Mouse (Mus musculus) embryonic facial prominence, embryonic 11.5 days (tissue): ENCODE results near the gene Gm4301. TPM values are rescaled to one million over a fixed set of nuclear protein-coding genes. Genes with fewer than 3 reads are reported as not detected.
"Not testable (repeated sequence)": the region's sequence is repeated elsewhere in the genome, so short reads cannot be mapped to it uniquely, and the experiment has no call there.

Experiments used
- ATAC-seq: fragments of 200-750 bp; cut with Nextera tagmentation; replicated peaks from 2 replicates; pipeline ENCODE4 v1.8.0; 2017; ENCODE audit warnings: low read depth; ENCODE audit not compliant: insufficient number of reproducible peaks, low FRiP score, low TSS enrichment
- DNase-seq: peaks from one replicate; pipeline ENCODE4 v3.0.0-alpha.2; 2015; ENCODE audit warnings: low spot score
- H3K27ac ChIP-seq: fragments of 300-500 bp; sonication (generic); replicated peaks from 2 replicates; pipeline ENCODE4 v1.5.1; 2014; ENCODE audit warnings: mild to moderate bottlenecking, low read depth, low read length, control low read depth
- H3K27me3 ChIP-seq: fragments of 300-500 bp; sonication (generic); 2 replicates; pipeline ENCODE4 v1.6.1; 2014; ENCODE audit warnings: mild to moderate bottlenecking, low read length, moderate library complexity, mixed read lengths; ENCODE audit not compliant: control insufficient read depth, insufficient read depth
- H3K36me3 ChIP-seq: fragments of 300-500 bp; sonication (generic); replicated peaks from 2 replicates; pipeline ENCODE4 v1.6.1; 2014; ENCODE audit warnings: low read depth, mild to moderate bottlenecking, low read length, moderate library complexity, mixed read lengths; ENCODE audit not compliant: control insufficient read depth, insufficient read depth
- H3K4me1 ChIP-seq: fragments of 300-500 bp; sonication (generic); 2 replicates; pipeline ENCODE4 v1.6.1; 2014; ENCODE audit warnings: low read length, mixed read lengths; ENCODE audit not compliant: control insufficient read depth, insufficient read depth
- H3K4me2 ChIP-seq: fragments of 300-500 bp; sonication (generic); 2 replicates; pipeline ENCODE4 v1.6.1; 2014; ENCODE audit warnings: low read depth, mild to moderate bottlenecking, control low read depth, low read length, moderate library complexity
- H3K4me3 ChIP-seq: fragments of 300-500 bp; sonication (generic); 2 replicates; pipeline ENCODE4 v1.5.1; 2014; ENCODE audit warnings: low read depth, low read length, control low read depth
- H3K9ac ChIP-seq: fragments of 300-500 bp; sonication (generic); replicated peaks from 2 replicates; pipeline ENCODE4 v1.6.1; 2014; ENCODE audit warnings: mild to moderate bottlenecking, control low read depth, low read length
- H3K9me3 ChIP-seq: fragments of 300-500 bp; sonication (generic); replicated peaks from 2 replicates; pipeline ENCODE4 v1.6.1; 2016; ENCODE audit warnings: mild to moderate bottlenecking, low read length, inconsistent platforms, mixed read lengths; ENCODE audit not compliant: control insufficient read depth
- WGBS: fragments of 180-500 bp; shearing (Covaris S2); extraction: QIAGEN DNeasy Blood & Tissue Kit; methylation state at CpG from one replicate; pipeline ENCODE4 v1.1.7; 2014; 5-methylcytosine and 5-hydroxymethylcytosine counted together
- polyA plus RNA-seq: library from polyadenylated mRNA; unstranded; fragments of >200 nt; fragmentation: Nextera tagmentation; extraction: Ambion mirVana; gene quantifications from 2 replicates; pipeline ENCODE4 v1.2.1, GENCODE M21; 2014

Gene Gm4301
- not detected in 2 replicates for polyA plus RNA-seq

GRCm38 (mm10) chr10:100335376-100335775, at the start of gene Gm4301:
Gene Gm4301 (plus strand): TSS chr10:100335676.
- no CpG with 5 or more reads among the region's 2 CpGs for WGBS
- H3K4me3 ChIP-seq, H3K27ac ChIP-seq, H3K36me3 ChIP-seq, ATAC-seq, H3K4me2 ChIP-seq, DNase-seq, H3K27me3 ChIP-seq, H3K9ac ChIP-seq, H3K9me3 ChIP-seq, H3K4me1 ChIP-seq: not testable (repeated sequence)

DNA sequence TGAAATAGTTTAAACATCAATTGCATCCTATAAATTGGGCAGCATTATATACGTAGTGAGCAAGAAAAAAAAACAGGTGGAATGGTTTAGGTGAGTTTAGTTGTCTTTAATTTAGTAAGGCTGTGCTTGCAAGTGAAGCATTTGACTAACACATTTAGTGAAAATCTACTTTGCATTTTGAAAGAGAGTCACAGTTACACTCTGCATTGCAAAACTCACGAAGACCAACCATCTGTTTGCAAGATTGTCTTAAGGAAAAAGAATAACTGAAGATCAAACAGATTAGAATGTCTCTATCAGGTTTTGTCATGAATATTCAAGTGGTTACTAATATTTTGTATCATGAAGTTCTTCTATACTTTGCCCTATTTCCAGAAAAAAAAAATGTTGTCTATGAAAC, 39.4 kb upstream of the Gm4301 start:
- Histone ChIP-seq H3K9me3 (no peaks in the 10 kb centered on the region), H3K4me3 (no peak overlapping the region), H3K27ac (no peak overlapping the region), H3K27me3 (no peaks in the 10 kb centered on the region), H3K9ac (no peak overlapping the region), H3K4me1 (no peaks in the 10 kb centered on the region), H3K36me3 (no peaks in the 10 kb centered on the region), H3K4me2 (no peak overlapping the region)
- WGBS = 87% methylated on average over 2 of the region's 2 CpGs
- ATAC-seq = no peak
- DNase-seq = no peak

GRCm38 (mm10) chr10:100300106-100300505, 35.4 kb upstream of the Gm4301 start:
- H3K4me3 ChIP-seq, H3K9me3 ChIP-seq, H3K36me3 ChIP-seq, H3K9ac ChIP-seq, DNase-seq, H3K4me2 ChIP-seq, H3K27ac ChIP-seq, ATAC-seq, H3K4me1 ChIP-seq, H3K27me3 ChIP-seq: not testable (repeated sequence)

DNA sequence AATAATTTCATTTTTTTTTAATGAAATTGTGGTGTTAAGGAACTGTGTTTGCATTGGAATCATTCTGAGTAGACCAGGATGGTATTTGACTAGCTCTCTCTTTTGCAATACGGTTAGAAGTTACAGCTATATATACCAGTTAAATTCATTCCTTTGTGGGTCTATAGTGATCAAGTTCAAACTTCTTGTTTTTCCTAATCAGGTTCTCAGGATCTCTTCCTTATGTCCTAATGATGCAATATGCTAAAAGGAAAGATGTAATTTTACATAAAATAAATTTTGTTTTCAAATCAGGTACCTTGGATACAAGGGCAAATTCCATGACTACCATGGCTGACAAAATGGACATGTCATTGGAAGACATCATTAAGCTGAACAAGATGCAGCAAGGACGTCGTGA, 5.1 kb downstream of the Gm4301 start, which contains the start of gene Gm4302:
Gm4302 (plus strand) TSS at position 301 of the 400 bp plus-strand sequence.
- not testable (repeated sequence) for H3K4me3 ChIP-seq, H3K27ac ChIP-seq, H3K36me3 ChIP-seq, H3K27me3 ChIP-seq, H3K9ac ChIP-seq, H3K9me3 ChIP-seq, H3K4me2 ChIP-seq, H3K4me1 ChIP-seq, ATAC-seq, DNase-seq
- WGBS = no CpG with 5 or more reads among the region's 3 CpGs

DNA sequence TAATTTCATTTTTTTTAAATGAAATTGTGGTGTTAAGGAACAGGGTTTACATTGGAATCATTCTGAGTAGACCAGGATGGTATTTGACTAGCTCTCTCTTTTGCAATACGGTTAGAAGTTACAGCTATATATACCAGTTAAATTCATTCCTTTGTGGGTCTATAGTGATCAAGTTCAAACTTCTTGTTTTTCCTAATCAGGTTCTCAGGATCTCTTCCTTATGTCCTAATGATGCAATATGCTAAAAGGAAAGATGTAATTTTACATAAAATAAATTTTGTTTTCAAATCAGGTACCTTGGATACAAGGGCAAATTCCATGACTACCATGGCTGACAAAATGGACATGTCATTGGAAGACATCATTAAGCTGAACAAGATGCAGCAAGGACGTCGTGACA, 10.2 kb downstream of the Gm4301 start, which contains the start of gene Gm4303:
Gm4303 (plus strand) TSS at position 301 of the 400 bp plus-strand sequence.
- H3K9ac ChIP-seq, H3K9me3 ChIP-seq, H3K4me1 ChIP-seq, DNase-seq, H3K27me3 ChIP-seq, H3K27ac ChIP-seq, ATAC-seq, H3K4me3 ChIP-seq, H3K36me3 ChIP-seq, H3K4me2 ChIP-seq: not testable (repeated sequence)
- no CpG with 5 or more reads among the region's 3 CpGs for WGBS

DNA sequence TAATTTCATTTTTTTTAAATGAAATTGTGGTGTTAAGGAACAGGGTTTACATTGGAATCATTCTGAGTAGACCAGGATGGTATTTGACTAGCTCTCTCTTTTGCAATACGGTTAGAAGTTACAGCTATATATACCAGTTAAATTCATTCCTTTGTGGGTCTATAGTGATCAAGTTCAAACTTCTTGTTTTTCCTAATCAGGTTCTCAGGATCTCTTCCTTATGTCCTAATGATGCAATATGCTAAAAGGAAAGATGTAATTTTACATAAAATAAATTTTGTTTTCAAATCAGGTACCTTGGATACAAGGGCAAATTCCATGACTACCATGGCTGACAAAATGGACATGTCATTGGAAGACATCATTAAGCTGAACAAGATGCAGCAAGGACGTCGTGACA, 15.3 kb downstream of the Gm4301 start, which contains the start of gene Gm4305:
Gm4305 (plus strand) TSS at position 301 of the 400 bp plus-strand sequence.
- ATAC-seq, H3K4me3 ChIP-seq, H3K4me2 ChIP-seq, H3K4me1 ChIP-seq, H3K27me3 ChIP-seq, H3K9me3 ChIP-seq, H3K36me3 ChIP-seq, DNase-seq, H3K9ac ChIP-seq, H3K27ac ChIP-seq: not testable (repeated sequence)
- no CpG with 5 or more reads among the region's 3 CpGs for WGBS

DNA sequence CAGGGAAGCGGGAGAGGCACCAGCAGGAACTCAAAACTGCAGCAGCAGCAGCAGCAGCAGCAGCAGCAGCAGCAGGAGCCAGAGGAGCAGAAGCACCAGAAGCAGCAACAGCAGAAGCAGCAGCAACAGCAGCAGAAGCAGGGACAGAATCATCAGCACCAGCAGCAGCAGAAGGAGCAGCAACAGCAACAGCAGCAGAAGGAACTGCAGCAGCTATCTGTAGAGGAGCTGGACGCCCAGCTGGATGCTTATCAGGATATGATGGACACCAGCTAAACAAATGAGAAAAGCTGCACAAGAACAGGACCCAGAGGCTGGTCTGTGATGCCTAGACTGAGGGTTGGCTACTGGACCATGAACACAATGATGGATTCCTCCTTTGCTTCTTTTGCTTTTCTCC, 21.4 kb downstream of the Gm4301 start:
- WGBS = 43% methylated on average over 1 of the region's 2 CpGs
- not testable (repeated sequence) for H3K9me3 ChIP-seq, ATAC-seq, H3K4me3 ChIP-seq, H3K4me2 ChIP-seq, H3K9ac ChIP-seq, H3K27me3 ChIP-seq, H3K4me1 ChIP-seq, H3K27ac ChIP-seq, H3K36me3 ChIP-seq, DNase-seq

GRCm38 (mm10) chr10:100361038-100361437, 25.6 kb downstream of the Gm4301 start, which contains the start of gene Gm4307:
Gene Gm4307 (plus strand): TSS chr10:100361338.
- not testable (repeated sequence) for H3K9me3 ChIP-seq, H3K4me3 ChIP-seq, H3K4me1 ChIP-seq, H3K36me3 ChIP-seq, DNase-seq, ATAC-seq, H3K27me3 ChIP-seq, H3K27ac ChIP-seq, H3K9ac ChIP-seq, H3K4me2 ChIP-seq
- no CpG with 5 or more reads among the region's 3 CpGs for WGBS
